Mouse (Mus musculus): ENCODE data around the gene Gm26566.
"Not testable (repeated sequence)": the region's sequence is repeated elsewhere in the genome, so short reads cannot be mapped to it uniquely, and the experiment has no call there.

DNA sequence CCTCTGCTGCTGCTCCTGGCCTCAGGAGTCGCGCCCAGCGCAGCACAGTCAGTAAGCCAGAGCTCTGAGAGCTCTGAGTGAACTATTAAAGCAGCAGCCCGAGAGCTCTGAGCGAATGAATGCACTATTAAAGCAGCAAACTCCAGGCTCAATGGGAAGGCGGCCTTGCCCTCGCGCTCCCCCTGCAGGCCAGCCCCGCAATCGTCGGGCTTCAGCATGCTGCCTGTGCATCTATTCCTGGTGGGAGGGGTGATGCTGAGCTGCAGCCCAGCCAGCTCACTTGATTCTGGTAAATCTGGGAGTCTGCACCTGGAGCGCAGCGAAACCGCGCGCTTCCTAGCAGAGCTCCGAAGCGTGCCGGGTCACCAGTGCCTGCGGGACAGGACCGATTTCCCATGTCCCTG lies 36.0 kb downstream of the Gm26566 start:
- TF ChIP-seq CTCF (IDR thresholded peaks at IDR 0.05; ENCODE audit: extremely low read depth, insufficient read depth, insufficient read length, insufficient replicate concordance) = peak; percentile 60; the same call in 1 of the 2 replicates
- TF ChIP-seq POLR2A (IDR thresholded peaks at IDR 0.05; ENCODE audit: low read depth, low read length) = not testable (repeated sequence)

Data from spleen, adult 2 months (tissue).